Mouse (Mus musculus) MEL (cell line): Measurements from ENCODE around the gene Rsu1.

ENCODE experiments used
- CHD1 ChIP-seq: IDR thresholded peaks from 2 replicates; pipeline ENCODE4 v1.6.1; 2012; ENCODE audit warnings: low read depth, mild to moderate bottlenecking, inconsistent platforms, low read length, improper control_type of control experiment
- CTCF ChIP-seq, 3 experiments: IDR thresholded peaks in 2 of 3; conservative IDR thresholded peaks in 1 of 3; 2 replicates each; pipeline ENCODE4 v1.5.1; 2011 to 2012; ENCODE audit warnings: low read length in 3 of 3, low read depth in 2 of 3, mild to moderate bottlenecking in 2 of 3, improper control_type of control experiment in 1 of 3, inconsistent platforms in 1 of 3, mixed read lengths in 1 of 3, moderate library complexity in 1 of 3; ENCODE audit not compliant: control insufficient read depth in 1 of 3, insufficient read depth in 1 of 3, poor library complexity in 1 of 3, severe bottlenecking in 1 of 3
- E2F4 ChIP-seq: IDR thresholded peaks from 2 replicates; pipeline ENCODE4 v1.6.1; 2011; ENCODE audit warnings: low read depth, low read length, improper control_type of control experiment, borderline replicate concordance
- GATA1 ChIP-seq: IDR thresholded peaks from 2 replicates; pipeline ENCODE4 v1.6.1; 2011; ENCODE audit warnings: low read depth, low read length, improper control_type of control experiment
- MAX ChIP-seq: IDR thresholded peaks from 2 replicates; pipeline ENCODE4 v1.6.1; 2011; ENCODE audit warnings: low read length, improper control_type of control experiment
- POLR2A ChIP-seq, 2 experiments: IDR thresholded peaks; 2 replicates each; pipeline ENCODE4 v1.6.1; 2011 to 2012; ENCODE audit warnings: low read length in 2 of 2, mild to moderate bottlenecking in 2 of 2, control low read depth in 1 of 2, improper control_type of control experiment in 1 of 2, low read depth in 1 of 2, moderate library complexity in 1 of 2; ENCODE audit not compliant: control insufficient read depth in 1 of 2, insufficient read depth in 1 of 2, poor library complexity in 1 of 2
- POLR2AphosphoS5 ChIP-seq: IDR thresholded peaks from 2 replicates; pipeline ENCODE4 v1.6.1; 2012; ENCODE audit warnings: low read depth, borderline replicate concordance, mild to moderate bottlenecking, inconsistent platforms, low read length, moderate library complexity, mixed read lengths
- RCOR1 ChIP-seq: IDR thresholded peaks from 2 replicates; pipeline ENCODE4 v1.6.1; 2012; ENCODE audit warnings: low read depth, mild to moderate bottlenecking, inconsistent platforms, low read length, improper control_type of control experiment
- USF1 ChIP-seq: IDR thresholded peaks from 2 replicates; pipeline ENCODE4 v1.6.1; 2014; ENCODE audit warnings: low read depth, mild to moderate bottlenecking, inconsistent platforms, low read length, improper control_type of control experiment, moderate library complexity
- ZC3H11A ChIP-seq: IDR thresholded peaks from 2 replicates; pipeline ENCODE4 v1.6.1; 2012; ENCODE audit warnings: low read depth, mild to moderate bottlenecking, inconsistent platforms, low read length, improper control_type of control experiment
- ZKSCAN1 ChIP-seq: IDR thresholded peaks from 2 replicates; pipeline ENCODE4 v1.6.1; 2012; ENCODE audit warnings: low read depth, mild to moderate bottlenecking, inconsistent platforms, low read length, improper control_type of control experiment, moderate library complexity

- TF ChIP-seq GATA1 = no peak
- no peak for TF ChIP-seq CTCF (IDR thresholded peaks at IDR 0.05 in 2 of 3, conservative IDR thresholded peaks at IDR 0.05 in 1 of 3; ENCODE audit: control insufficient read depth in 1 of 3, insufficient read depth in 1 of 3, low read depth in 2 of 3, low read length in 3 of 3, poor library complexity in 1 of 3, severe bottlenecking in 1 of 3)
- no peak for TF ChIP-seq ZKSCAN1
- no peak for TF ChIP-seq RCOR1
- no peak for TF ChIP-seq E2F4
- TF ChIP-seq CHD1 = no peak
- TF ChIP-seq ZC3H11A = no peak
- no peak for TF ChIP-seq POLR2AphosphoS5
- no peak for TF ChIP-seq POLR2A (IDR thresholded peaks at IDR 0.05; ENCODE audit: control insufficient read depth in 1 of 2, insufficient read depth in 1 of 2, low read depth in 1 of 2, low read length in 2 of 2, poor library complexity in 1 of 2)
- TF ChIP-seq MAX = no peak
- no peak for TF ChIP-seq USF1
Observed at GRCm38 (mm10) chr2:13258606-13259005, 12.6 kb downstream of the Rsu1 start.
